Mouse (Mus musculus) intestine, postnatal 0 days (tissue): ENCODE measurements at regions not wholly inside any gene's neighbourhood (a gene's known extent, or its start where the extent isn't known, plus 50 kb on each side); places are given as distances from the start of the nearest gene placed in this dataset.

Source experiments
- ATAC-seq: fragments of 200-750 bp; cut with Nextera tagmentation; 2 replicates; pipeline ENCODE4 v1.8.0; 2017; ENCODE audit warnings: mild to moderate bottlenecking, moderate TSS enrichment, moderate library complexity
- H3K27ac ChIP-seq: fragments of 300-500 bp; sonication (generic); 2 replicates; pipeline ENCODE4 v1.5.1; 2014; ENCODE audit warnings: mild to moderate bottlenecking, low read depth, low read length, moderate library complexity
- H3K27me3 ChIP-seq: fragments of 300-500 bp; sonication (generic); replicated peaks from 2 replicates; pipeline ENCODE4 v1.6.1; 2014; ENCODE audit warnings: low read length, mixed read lengths; ENCODE audit not compliant: control insufficient read depth, insufficient read depth
- H3K36me3 ChIP-seq: fragments of 300-500 bp; sonication (generic); 2 replicates; pipeline ENCODE4 v1.6.1; 2014; ENCODE audit warnings: mild to moderate bottlenecking, moderate library complexity; ENCODE audit not compliant: control insufficient read depth, insufficient read depth
- H3K4me1 ChIP-seq: fragments of 300-500 bp; sonication (generic); replicated peaks from 2 replicates; pipeline ENCODE4 v1.6.1; 2014; ENCODE audit warnings: antibody characterized with exemption, low read length, mixed read lengths; ENCODE audit not compliant: control insufficient read depth, insufficient read depth
- H3K4me2 ChIP-seq: fragments of 300-500 bp; sonication (generic); replicated peaks from 2 replicates; pipeline ENCODE4 v1.6.1; 2014; ENCODE audit warnings: low read depth, mild to moderate bottlenecking, moderate library complexity
- H3K4me3 ChIP-seq: fragments of 300-500 bp; sonication (generic); 2 replicates; pipeline ENCODE4 v1.5.1; 2014; ENCODE audit warnings: low read depth, low read length
- H3K9ac ChIP-seq: fragments of 300-500 bp; sonication (generic); 2 replicates; pipeline ENCODE4 v1.6.1; 2014; ENCODE audit warnings: mild to moderate bottlenecking, low read depth, low read length
- H3K9me3 ChIP-seq: fragments of 300-500 bp; sonication (generic); 2 replicates; pipeline ENCODE4 v1.6.1; 2016; ENCODE audit warnings: mixed run types; ENCODE audit not compliant: control insufficient read depth
- CTCF ChIP-seq: sonication (generic); IDR thresholded peaks from 2 replicates; pipeline ENCODE4 v1.5.1; 2016; ENCODE audit warnings: low read depth, mild to moderate bottlenecking, control low read depth, antibody characterized with exemption, moderate library complexity
- WGBS: fragments of 180-500 bp; shearing (Covaris S2); extraction: QIAGEN DNeasy Blood & Tissue Kit; methylation state at CpG from one replicate; pipeline ENCODE4 v1.1.7; 2014; 5-methylcytosine and 5-hydroxymethylcytosine counted together

- no peak overlapping the region for H3K27ac ChIP-seq
- no peak for ATAC-seq
- no peaks in the 10 kb centered on the region for H3K9me3 ChIP-seq
- H3K4me1 ChIP-seq: no peaks in the 10 kb centered on the region
- 36% methylated on average over 6 of the region's 6 CpGs for WGBS
- no peak overlapping the region for H3K4me3 ChIP-seq
- H3K9ac ChIP-seq: no peak overlapping the region
- H3K4me2 ChIP-seq: no peak overlapping the region
- no peaks in the 10 kb centered on the region for H3K36me3 ChIP-seq
- no peak for TF ChIP-seq CTCF
- H3K27me3 ChIP-seq: no peaks in the 10 kb centered on the region
Observed at GRCm38 (mm10) chr1:120851860-120852503, 249.8 kb downstream of the En1 start.

- 49% methylated on average over 5 of the region's 5 CpGs for WGBS
- TF ChIP-seq CTCF: no peak
- H3K4me2 ChIP-seq: no peak overlapping the region
- no peak overlapping the region for H3K4me3 ChIP-seq
- H3K4me1 ChIP-seq: no peaks in the 10 kb centered on the region
- no peaks in the 10 kb centered on the region for H3K36me3 ChIP-seq
- ATAC-seq: no peak
- H3K27me3 ChIP-seq: no peaks in the 10 kb centered on the region
- H3K9ac ChIP-seq: no peak overlapping the region
- H3K9me3 ChIP-seq: no peaks in the 10 kb centered on the region
- H3K27ac ChIP-seq: no peak overlapping the region
Observed at GRCm38 (mm10) chr1:120857566-120857965, 255.3 kb downstream of the En1 start.

GRCm38 (mm10) chr1:120859546-120859945 lies 257.3 kb downstream of the En1 start:
- 41% methylated on average over 5 of the region's 5 CpGs for WGBS

GRCm38 (mm10) chr1:120872554-120872953 lies 270.3 kb downstream of the En1 start:
- Histone ChIP-seq H3K36me3 (no peaks in the 10 kb centered on the region), H3K4me2 (no peak overlapping the region), H3K4me3 (no peak overlapping the region), H3K9me3 (no peaks in the 10 kb centered on the region), H3K27ac (no peak overlapping the region), H3K9ac (no peak overlapping the region), H3K27me3 (no peaks in the 10 kb centered on the region), H3K4me1 (no peaks in the 10 kb centered on the region)
- TF ChIP-seq CTCF: no peak
- ATAC-seq: no peak
- 70% methylated on average over 7 of the region's 7 CpGs for WGBS

More at GRCm38 (mm10) chr1:120859546-120859945, 257.3 kb downstream of the En1 start:
- no peak overlapping the region for H3K4me3 ChIP-seq
- ATAC-seq: no peak
- no peak for TF ChIP-seq CTCF
- no peak overlapping the region for H3K27ac ChIP-seq
- H3K4me2 ChIP-seq: no peak overlapping the region
- H3K27me3 ChIP-seq: no peaks in the 10 kb centered on the region
- no peaks in the 10 kb centered on the region for H3K4me1 ChIP-seq
- H3K9ac ChIP-seq: no peak overlapping the region
- H3K36me3 ChIP-seq: no peaks in the 10 kb centered on the region
- no peaks in the 10 kb centered on the region for H3K9me3 ChIP-seq

- no peak for ATAC-seq
- WGBS: 83% methylated on average over 10 of the region's 10 CpGs
Observed at GRCm38 (mm10) chr1:120882959-120883549, 280.8 kb downstream of the En1 start.

GRCm38 (mm10) chr1:120883632-120884031 lies 281.4 kb downstream of the En1 start:
- WGBS: 80% methylated on average over 9 of the region's 9 CpGs
- H3K4me3 ChIP-seq: no peak overlapping the region
- no peaks in the 10 kb centered on the region for H3K27me3 ChIP-seq
- no peak overlapping the region for H3K9ac ChIP-seq
- no peaks in the 10 kb centered on the region for H3K9me3 ChIP-seq
- no peak overlapping the region for H3K27ac ChIP-seq
- H3K36me3 ChIP-seq: no peaks in the 10 kb centered on the region
- no peaks in the 10 kb centered on the region for H3K4me1 ChIP-seq
- no peak for ATAC-seq
- H3K4me2 ChIP-seq: no peak overlapping the region
- no peak for TF ChIP-seq CTCF

More at GRCm38 (mm10) chr1:120882959-120883549, 280.8 kb downstream of the En1 start:
- no peak overlapping the region for H3K9ac ChIP-seq
- H3K4me3 ChIP-seq: no peak overlapping the region
- no peaks in the 10 kb centered on the region for H3K36me3 ChIP-seq
- no peaks in the 10 kb centered on the region for H3K4me1 ChIP-seq
- H3K27me3 ChIP-seq: no peaks in the 10 kb centered on the region
- no peak overlapping the region for H3K4me2 ChIP-seq
- no peaks in the 10 kb centered on the region for H3K9me3 ChIP-seq
- H3K27ac ChIP-seq: no peak overlapping the region
- no peak for TF ChIP-seq CTCF
